Mouse (Mus musculus): ENCODE measurements at regions not wholly inside any gene's neighbourhood (a gene's known extent, or its start where the extent isn't known, plus 50 kb on each side); places are given as distances from the start of the nearest gene placed in this dataset.

DNA sequence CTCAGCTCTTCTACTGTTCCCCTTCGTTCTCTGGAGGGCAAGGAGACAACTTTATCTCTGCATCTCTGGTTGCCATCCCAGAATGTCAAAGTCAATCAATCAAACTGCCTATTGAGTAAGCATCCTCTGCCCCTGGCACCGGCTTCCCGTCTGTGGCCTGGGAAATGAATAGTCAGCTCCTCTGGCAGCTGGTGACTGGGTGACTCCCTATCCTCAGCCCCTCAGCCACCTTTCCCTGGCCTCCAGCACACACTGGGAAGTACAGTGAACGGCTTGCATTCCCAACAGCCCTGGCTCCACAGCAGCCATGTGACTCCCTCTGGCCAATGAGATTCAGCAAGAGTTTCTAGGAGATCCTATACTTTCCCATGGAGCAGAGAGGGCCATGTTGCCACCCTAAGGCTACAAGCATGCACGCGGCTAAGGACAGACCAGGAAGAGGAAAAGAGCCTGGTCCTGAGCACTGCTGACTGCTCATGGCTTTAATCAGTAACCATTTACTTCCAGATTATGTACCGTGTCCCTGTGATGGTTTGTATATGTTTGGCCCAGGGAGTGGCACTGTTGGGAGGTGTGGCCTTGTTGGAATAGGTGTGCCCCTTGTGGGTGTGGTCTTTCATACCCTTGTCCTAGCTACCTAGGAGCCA is 119.6 kb downstream of the Inhbb start:
- Histone ChIP-seq H3K4me1 (peaks cover 11% of the 10 kb centered on the region), H3K9ac (no peak overlapping the region), H3K4me2 (replicated peaks) (no peak overlapping the region), H3K4me3 (no peak overlapping the region), H3K27ac (no peak overlapping the region), H3K27me3 (replicated peaks) (0 out of 2 replicates have a peak, but pooled peaks cover 3% of the 10 kb centered on the region), H3K9me3 (no peaks in the 10 kb centered on the region), H3K36me3 (no peaks in the 10 kb centered on the region)
- 66% methylated on average over 7 of the region's 7 CpGs for WGBS
- no peak for ATAC-seq (ENCODE audit: low FRiP score, low read depth)

DNA sequence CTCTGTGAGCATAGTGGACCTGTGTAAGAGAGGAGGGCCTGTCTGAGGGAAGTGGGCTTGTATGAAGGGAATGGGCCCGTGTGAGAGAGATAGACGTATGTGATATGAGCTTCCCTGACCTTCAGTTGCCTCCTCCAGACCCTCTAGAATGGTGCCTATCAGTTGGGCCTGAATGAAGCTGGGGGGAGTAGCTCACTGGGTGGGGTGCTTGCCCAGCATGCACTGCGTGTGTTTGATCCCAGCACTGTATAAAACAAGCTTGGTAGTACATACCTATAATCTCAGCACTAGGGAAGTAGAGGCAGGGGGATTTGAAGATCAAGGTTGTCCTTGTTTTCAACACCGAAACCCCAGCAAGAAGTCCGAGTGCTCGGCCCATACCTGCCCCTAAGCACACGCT is 120.1 kb downstream of the Inhbb start:
- H3K9ac ChIP-seq: no peak overlapping the region
- no peak overlapping the region for H3K4me2 ChIP-seq (replicated peaks)
- no peak overlapping the region for H3K27ac ChIP-seq
- WGBS: 91% methylated on average over 7 of the region's 7 CpGs
- H3K27me3 ChIP-seq (replicated peaks): 0 out of 2 replicates have a peak, but pooled peaks cover 3% of the 10 kb centered on the region
- no peaks in the 10 kb centered on the region for H3K36me3 ChIP-seq
- H3K4me1 ChIP-seq: peaks cover 11% of the 10 kb centered on the region
- H3K9me3 ChIP-seq: no peaks in the 10 kb centered on the region
- H3K4me3 ChIP-seq: no peak overlapping the region
- no peak for ATAC-seq (ENCODE audit: low FRiP score, low read depth)

DNA sequence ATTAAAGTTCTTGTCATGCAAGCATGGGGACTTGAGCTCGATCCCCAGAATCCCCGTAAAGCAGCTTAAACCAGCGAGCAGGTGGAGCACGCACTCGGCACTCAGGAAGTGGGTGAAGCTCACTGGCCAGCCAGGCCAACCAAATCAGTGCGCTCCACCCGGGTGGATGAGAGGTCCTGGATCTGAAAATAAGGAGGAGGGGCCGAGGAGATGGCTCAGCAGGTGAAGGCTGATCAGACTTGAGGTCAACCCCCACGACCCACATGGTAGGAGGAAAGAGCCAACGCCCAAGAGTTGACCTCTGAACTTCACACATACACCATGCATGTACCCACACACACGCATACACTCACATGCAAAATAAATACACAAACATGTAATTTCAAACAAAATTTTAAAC is 120.8 kb downstream of the Inhbb start:
- no peak overlapping the region for H3K27ac ChIP-seq
- no peak overlapping the region for H3K9ac ChIP-seq
- H3K27me3 ChIP-seq (replicated peaks): 0 out of 2 replicates have a peak, but pooled peaks cover 3% of the 10 kb centered on the region
- no peaks in the 10 kb centered on the region for H3K36me3 ChIP-seq
- no peak overlapping the region for H3K4me3 ChIP-seq
- ATAC-seq (ENCODE audit: low FRiP score, low read depth): no peak
- H3K4me2 ChIP-seq (replicated peaks): no peak overlapping the region
- no peaks in the 10 kb centered on the region for H3K9me3 ChIP-seq
- H3K4me1 ChIP-seq: peaks cover 11% of the 10 kb centered on the region
- WGBS: 93% methylated on average over 11 of the region's 11 CpGs

DNA sequence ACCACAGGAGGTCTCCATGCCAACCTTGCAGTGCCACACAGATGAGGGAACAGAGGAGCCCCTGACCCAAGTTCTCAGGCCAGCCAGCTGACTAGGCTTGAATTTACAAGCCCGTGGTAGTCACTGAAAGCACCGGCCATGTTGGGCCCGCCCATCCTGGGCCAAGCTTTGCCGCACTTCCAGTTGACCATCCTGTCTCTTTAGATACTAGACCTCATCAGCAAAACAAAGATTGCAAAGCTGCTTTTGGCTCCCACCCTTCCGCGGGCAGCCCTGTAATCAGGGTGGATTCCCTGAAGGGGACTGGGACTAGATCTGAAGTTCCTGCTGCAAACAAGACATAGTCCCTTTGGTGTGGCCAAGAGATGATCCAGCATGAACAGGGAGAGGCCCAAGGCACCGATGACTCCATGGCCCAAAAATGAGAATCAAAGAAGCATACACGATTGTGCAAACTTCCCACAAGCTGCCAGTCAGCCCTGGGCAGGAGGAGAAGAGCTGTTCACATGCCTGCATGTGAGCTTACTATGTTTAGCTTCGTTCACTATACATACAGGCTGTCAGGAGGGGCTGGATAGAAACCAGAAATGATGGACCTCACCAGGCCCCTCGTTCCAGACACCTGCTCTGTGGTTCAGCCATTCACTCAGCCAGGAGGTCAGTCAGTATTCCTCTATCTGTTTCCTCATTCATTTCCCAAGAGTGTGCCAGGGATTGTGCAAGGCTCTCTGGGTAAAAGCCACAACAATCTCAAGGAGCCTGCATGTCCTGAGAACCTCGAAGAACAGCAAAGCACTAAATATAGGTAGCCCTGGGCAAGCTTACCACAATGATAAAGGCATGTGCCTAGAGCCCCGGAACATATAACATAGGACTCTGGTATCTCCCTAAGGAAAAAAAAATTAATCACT is 122.0 kb downstream of the Inhbb start:
- H3K9ac ChIP-seq: no peak overlapping the region
- no peak for ATAC-seq (ENCODE audit: low FRiP score, low read depth)
- no peak overlapping the region for H3K4me2 ChIP-seq (replicated peaks)
- 83% methylated on average over 12 of the region's 12 CpGs for WGBS
- no peaks in the 10 kb centered on the region for H3K9me3 ChIP-seq
- H3K4me1 ChIP-seq: peaks cover 2% of the 10 kb centered on the region
- H3K36me3 ChIP-seq: no peaks in the 10 kb centered on the region
- no peak overlapping the region for H3K27ac ChIP-seq
- 0 out of 2 replicates have a peak, but pooled peaks cover 3% of the 10 kb centered on the region for H3K27me3 ChIP-seq (replicated peaks)
- no peak overlapping the region for H3K4me3 ChIP-seq

- H3K4me1 ChIP-seq: no peaks in the 10 kb centered on the region
- ATAC-seq (ENCODE audit: low FRiP score, low read depth): no peak
- no peaks in the 10 kb centered on the region for H3K9me3 ChIP-seq
- no peak overlapping the region for H3K4me3 ChIP-seq
- no peak overlapping the region for H3K27ac ChIP-seq
- H3K36me3 ChIP-seq: no peaks in the 10 kb centered on the region
- no peak overlapping the region for H3K9ac ChIP-seq
- no peak overlapping the region for H3K4me2 ChIP-seq (replicated peaks)
- no peaks in the 10 kb centered on the region; the same call in 1 of the 2 replicates for H3K27me3 ChIP-seq (replicated peaks)
- WGBS: 86% methylated on average over 6 of the region's 6 CpGs
These were observed 123.3 kb downstream of the Inhbb start for GRCm38 (mm10) chr1:119298696-119299230.

DNA sequence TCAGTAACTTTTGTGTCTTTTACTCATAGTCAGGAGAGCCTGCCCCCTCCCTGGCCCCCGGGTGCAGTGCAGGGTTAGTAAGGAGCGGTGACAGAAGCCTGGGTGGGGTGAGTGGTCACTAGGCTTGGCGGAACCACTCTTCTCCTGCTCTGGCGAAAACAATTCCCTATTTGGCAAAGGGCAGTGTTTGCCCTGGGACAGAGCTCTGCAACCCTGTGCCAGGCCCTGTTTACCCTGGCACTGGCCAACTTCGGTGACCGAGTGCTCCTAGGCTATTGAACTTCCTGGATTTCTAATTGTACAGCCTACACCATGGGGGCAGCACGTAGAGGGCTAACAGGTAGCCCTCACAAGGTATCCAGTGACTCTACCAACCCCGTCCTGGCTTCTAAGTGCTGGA is 126.9 kb downstream of the Inhbb start:
- H3K27ac ChIP-seq: no peak overlapping the region
- H3K9ac ChIP-seq: no peak overlapping the region

GRCm38 (mm10) chr1:119293839-119294238 is 128.2 kb downstream of the Inhbb start:
- ATAC-seq (ENCODE audit: low FRiP score, low read depth): no peak
- Histone ChIP-seq H3K36me3 (no peaks in the 10 kb centered on the region), H3K4me1 (no peaks in the 10 kb centered on the region), H3K4me3 (no peak overlapping the region), H3K27me3 (replicated peaks) (no peaks in the 10 kb centered on the region; the same call in 1 of the 2 replicates), H3K9ac (no peak overlapping the region), H3K4me2 (replicated peaks) (no peak overlapping the region), H3K27ac (no peak overlapping the region), H3K9me3 (no peaks in the 10 kb centered on the region)
- WGBS: 85% methylated on average over 9 of the region's 9 CpGs

More for the DNA sequence above, 126.9 kb downstream of the Inhbb start:
- WGBS: 87% methylated on average over 8 of the region's 8 CpGs
- no peak overlapping the region for H3K4me3 ChIP-seq
- H3K4me1 ChIP-seq: no peaks in the 10 kb centered on the region
- no peak for ATAC-seq (ENCODE audit: low FRiP score, low read depth)
- H3K36me3 ChIP-seq: no peaks in the 10 kb centered on the region
- no peaks in the 10 kb centered on the region for H3K9me3 ChIP-seq
- H3K4me2 ChIP-seq (replicated peaks): no peak overlapping the region
- no peaks in the 10 kb centered on the region; the same call in 1 of the 2 replicates for H3K27me3 ChIP-seq (replicated peaks)

DNA sequence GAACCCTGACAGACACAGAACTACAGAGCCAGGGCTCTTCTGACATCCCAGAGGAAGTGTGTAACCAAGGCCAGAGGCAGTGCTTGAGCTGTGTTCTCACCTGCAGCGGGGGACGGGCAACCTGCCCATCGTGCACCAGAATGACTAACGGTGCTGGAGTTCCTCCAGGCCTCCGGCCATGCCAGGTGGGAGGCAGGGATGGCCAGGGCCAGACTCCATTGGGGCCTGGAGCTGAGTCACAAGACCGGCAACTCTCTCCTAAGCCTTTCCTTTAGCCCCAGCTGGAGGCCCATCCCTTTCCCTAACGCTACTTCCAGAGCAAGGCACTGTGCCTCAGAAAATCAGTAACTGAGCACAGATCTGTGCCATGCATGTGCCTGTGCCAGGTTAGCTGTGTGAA is 129.8 kb downstream of the Inhbb start:
- Histone ChIP-seq H3K4me1 (no peaks in the 10 kb centered on the region), H3K27me3 (replicated peaks) (no peaks in the 10 kb centered on the region; the same call in 1 of the 2 replicates), H3K9ac (no peak overlapping the region), H3K4me3 (no peak overlapping the region), H3K36me3 (no peaks in the 10 kb centered on the region), H3K9me3 (no peaks in the 10 kb centered on the region), H3K27ac (no peak overlapping the region), H3K4me2 (replicated peaks) (no peak overlapping the region)
- no peak for ATAC-seq (ENCODE audit: low FRiP score, low read depth)
- WGBS: 88% methylated on average over 7 of the region's 7 CpGs

DNA sequence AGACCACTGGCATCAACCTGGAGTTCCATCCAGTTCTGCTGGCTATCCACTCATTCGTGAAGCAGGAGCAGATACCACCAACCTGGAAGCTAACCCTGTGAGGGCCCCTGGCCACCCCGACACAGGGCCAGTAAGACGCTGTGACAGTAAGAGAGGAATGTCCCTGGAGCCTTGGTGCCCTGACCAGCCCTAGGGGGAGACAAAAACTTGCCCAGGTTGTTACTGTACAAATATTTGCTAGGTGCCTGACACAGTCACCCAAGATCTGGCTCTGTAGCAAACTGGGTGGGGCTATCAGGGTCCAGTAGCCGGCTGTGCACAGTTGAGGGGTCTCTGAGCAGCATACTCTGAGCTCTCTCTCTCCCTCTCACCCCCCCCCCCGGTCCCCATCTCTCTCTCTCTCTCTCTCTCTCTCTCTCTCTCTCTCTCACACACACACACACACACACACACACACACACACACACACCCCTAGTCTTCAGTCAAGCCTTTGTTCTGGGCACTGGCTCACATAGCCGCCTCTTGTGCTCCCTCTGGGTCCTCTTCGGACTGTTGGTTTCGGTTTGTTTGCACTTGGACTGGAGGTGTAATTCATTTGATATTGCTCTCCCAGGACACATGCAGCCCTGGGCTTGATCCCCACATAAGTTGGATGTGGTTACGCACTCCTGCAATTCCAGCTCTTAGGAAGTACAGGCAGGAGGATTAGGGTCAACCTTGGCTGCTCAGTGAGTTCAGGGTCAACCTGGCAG is 131.7 kb downstream of the Inhbb start:
- WGBS: 75% methylated on average over 8 of the region's 9 CpGs
- ATAC-seq (ENCODE audit: low FRiP score, low read depth): no peak

DNA sequence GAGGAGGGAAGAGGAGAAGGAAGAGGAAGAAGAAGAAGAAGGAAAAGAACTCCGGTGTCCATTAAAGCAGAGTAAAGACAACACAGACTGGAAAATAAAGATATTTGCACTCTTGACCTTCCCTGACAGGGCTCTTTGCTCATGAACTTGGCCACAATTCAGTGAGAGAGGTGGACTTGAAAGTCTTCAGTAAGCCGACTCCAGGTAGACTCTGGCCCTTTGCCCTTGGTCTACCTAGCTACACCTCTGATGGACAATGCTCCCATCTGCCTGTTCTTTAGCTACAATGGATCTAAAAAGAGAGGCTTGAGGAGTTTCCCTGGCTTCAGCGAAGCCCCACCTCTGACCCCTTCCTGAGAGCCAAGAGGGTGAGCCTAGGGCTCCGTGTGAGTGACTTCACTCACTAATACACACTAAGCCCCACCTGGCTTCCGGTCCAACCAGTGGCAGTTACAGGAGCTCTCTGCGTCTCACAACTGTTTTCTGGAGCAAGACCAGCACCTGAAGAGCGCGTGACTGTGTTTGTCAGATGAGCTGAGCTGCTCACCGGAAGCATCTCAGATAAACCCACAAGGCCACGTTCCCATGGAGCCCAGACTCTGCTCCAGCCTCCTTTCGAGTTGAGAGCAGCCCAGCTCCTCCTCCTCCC is 132.4 kb downstream of the Inhbb start:
- H3K27me3 ChIP-seq (replicated peaks): no peaks in the 10 kb centered on the region; the same call in 1 of the 2 replicates
- H3K4me2 ChIP-seq (replicated peaks): no peak overlapping the region
- no peak for ATAC-seq (ENCODE audit: low FRiP score, low read depth)
- no peaks in the 10 kb centered on the region for H3K4me1 ChIP-seq
- no peaks in the 10 kb centered on the region for H3K36me3 ChIP-seq
- 88% methylated on average over 11 of the region's 11 CpGs for WGBS
- no peak overlapping the region for H3K9ac ChIP-seq
- H3K4me3 ChIP-seq: no peak overlapping the region
- no peaks in the 10 kb centered on the region for H3K9me3 ChIP-seq
- no peak overlapping the region for H3K27ac ChIP-seq

More for the DNA sequence above, 131.7 kb downstream of the Inhbb start:
- no peak overlapping the region for H3K4me2 ChIP-seq (replicated peaks)
- H3K36me3 ChIP-seq: no peaks in the 10 kb centered on the region
- no peak overlapping the region for H3K9ac ChIP-seq
- no peaks in the 10 kb centered on the region; the same call in 1 of the 2 replicates for H3K27me3 ChIP-seq (replicated peaks)
- H3K9me3 ChIP-seq: no peaks in the 10 kb centered on the region
- no peak overlapping the region for H3K4me3 ChIP-seq
- no peaks in the 10 kb centered on the region for H3K4me1 ChIP-seq
- no peak overlapping the region for H3K27ac ChIP-seq

DNA sequence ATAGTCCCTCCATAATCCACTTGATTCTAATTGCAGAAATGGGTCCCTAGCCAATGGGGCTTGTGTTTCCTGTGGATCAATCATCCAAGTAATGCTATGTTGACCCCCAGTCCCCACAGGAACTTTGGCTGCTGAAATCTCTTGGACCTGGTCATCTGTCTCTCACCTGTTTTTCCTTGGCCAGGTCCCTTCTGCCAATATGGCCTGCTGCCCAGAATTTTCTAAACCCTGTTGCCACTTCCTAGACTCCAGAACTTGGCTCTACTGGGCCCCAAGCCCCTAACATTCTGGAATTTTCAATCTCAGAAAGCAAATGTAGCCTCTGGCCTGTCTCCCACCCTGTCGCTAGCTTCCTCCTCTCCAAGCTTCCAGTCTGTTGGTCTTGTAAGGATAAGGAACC is 139.6 kb downstream of the Inhbb start:
- no peaks in the 10 kb centered on the region for H3K4me1 ChIP-seq
- H3K4me3 ChIP-seq: no peak overlapping the region
- H3K36me3 ChIP-seq: no peaks in the 10 kb centered on the region
- no peaks in the 10 kb centered on the region for H3K9me3 ChIP-seq
- no peaks in the 10 kb centered on the region for H3K27me3 ChIP-seq (replicated peaks)
- WGBS: 94% methylated on average over 1 of the region's 1 CpGs
- H3K4me2 ChIP-seq (replicated peaks): no peak overlapping the region
- no peak overlapping the region for H3K9ac ChIP-seq
- no peak for ATAC-seq (ENCODE audit: low FRiP score, low read depth)
- H3K27ac ChIP-seq: no peak overlapping the region

All from neural tube, embryonic 12.5 days (tissue).